Mouse (Mus musculus) C2C12 (cell line): Measurements from ENCODE around the gene Samm50. TPM values are rescaled to one million over a fixed set of nuclear protein-coding genes. Genes with fewer than 3 reads are reported as not detected.

Source experiments
- H3K27me3 ChIP-seq: one replicate; pipeline ENCODE4 v1.6.1; 2011; ENCODE audit not compliant: control insufficient read depth, insufficient read depth, insufficient read length
- H3K36me3 ChIP-seq: one replicate; pipeline ENCODE4 v1.6.1; 2011; ENCODE audit not compliant: control insufficient read depth, insufficient read depth
- H3K4me3 ChIP-seq: one replicate; pipeline ENCODE4 v1.5.1; 2011; ENCODE audit warnings: mild to moderate bottlenecking, control low read depth; ENCODE audit not compliant: poor library complexity, insufficient read depth, severe bottlenecking
- H3K79me2 ChIP-seq: one replicate; pipeline ENCODE4 v1.6.1; 2011; ENCODE audit not compliant: control insufficient read depth, insufficient read depth
- H3K79me3 ChIP-seq: one replicate; pipeline ENCODE4 v1.6.1; 2011; ENCODE audit warnings: low read depth, control low read depth
- H3ac ChIP-seq: one replicate; pipeline ENCODE3; 2011; ENCODE audit warnings: low read depth; ENCODE audit not compliant: control insufficient read depth, insufficient read length
- CEBPB ChIP-seq: IDR thresholded peaks from one replicate; pipeline ENCODE4 v1.6.1; 2011; ENCODE audit warnings: low read depth, mild to moderate bottlenecking, control low read depth, moderate library complexity
- CTCF ChIP-seq: IDR thresholded peaks from one replicate; pipeline ENCODE4 v1.5.1; 2011; ENCODE audit not compliant: control insufficient read depth, insufficient read depth, insufficient read length
- FOSL1 ChIP-seq: IDR thresholded peaks from one replicate; pipeline ENCODE4 v1.8.0; 2011; ENCODE audit warnings: mild to moderate bottlenecking, low read length; ENCODE audit not compliant: poor library complexity, insufficient read depth, severe bottlenecking
- MAX ChIP-seq: IDR thresholded peaks from one replicate; pipeline ENCODE4 v1.6.1; 2011; ENCODE audit warnings: mild to moderate bottlenecking, control low read depth
- MYOD1 ChIP-seq: IDR thresholded peaks from one replicate; pipeline ENCODE4 v1.6.1; 2011; ENCODE audit warnings: low read depth; ENCODE audit not compliant: control insufficient read depth, insufficient read length
- MYOG ChIP-seq: IDR thresholded peaks from one replicate; pipeline ENCODE4 v1.6.1; 2011; ENCODE audit not compliant: control insufficient read depth, insufficient read length; ENCODE audit errors: extremely low read depth
- USF1 ChIP-seq: IDR thresholded peaks from one replicate; pipeline ENCODE4 v1.6.1; 2011; ENCODE audit warnings: low read depth, mild to moderate bottlenecking, control low read depth, moderate library complexity
- polyA plus RNA-seq: library from polyadenylated mRNA; unstranded; fragments of >200 nt; fragmentation: generic; extraction: Trizol; gene quantifications from one replicate; pipeline ENCODE4 v1.2.1, GENCODE M21; 2012; ENCODE audit warnings: missing spikeins

Samm50 gene
- polyA plus RNA-seq, 1 experiment = 123 TPM

- H3ac ChIP-seq = no peak overlapping the region
- H3K79me2 ChIP-seq = no peaks in the 10 kb centered on the region
- H3K79me3 ChIP-seq = no peaks in the 10 kb centered on the region
- H3K4me3 ChIP-seq = no peak overlapping the region
- TF ChIP-seq FOSL1 (peak; percentile 98), MAX (peak; percentile 88), USF1 (no peak), CTCF (no peak), MYOD1 (peak; percentile 99), MYOG (no peak), CEBPB (peak; percentile 1)
- peaks cover 57% of the 10 kb centered on the region for H3K36me3 ChIP-seq
- H3K27me3 ChIP-seq = no peaks in the 10 kb centered on the region
These were observed 20.7 kb downstream of the Samm50 start for GRCm38 (mm10) chr15:84212756-84213105.

- no peak overlapping the region for H3K4me3 ChIP-seq
- H3ac ChIP-seq = peak overlapping the region; percentile 31
- no peaks in the 10 kb centered on the region for H3K79me3 ChIP-seq
- no peaks in the 10 kb centered on the region for H3K79me2 ChIP-seq
- H3K36me3 ChIP-seq = peaks cover 52% of the 10 kb centered on the region
- H3K27me3 ChIP-seq = no peaks in the 10 kb centered on the region
- no peak for TF ChIP-seq MYOG
- TF ChIP-seq CTCF = no peak
- peak; percentile 52 for TF ChIP-seq MYOD1
- peak; percentile 36 for TF ChIP-seq MAX
These were observed 21.2 kb downstream of the Samm50 start for GRCm38 (mm10) chr15:84213162-84213739.

DNA sequence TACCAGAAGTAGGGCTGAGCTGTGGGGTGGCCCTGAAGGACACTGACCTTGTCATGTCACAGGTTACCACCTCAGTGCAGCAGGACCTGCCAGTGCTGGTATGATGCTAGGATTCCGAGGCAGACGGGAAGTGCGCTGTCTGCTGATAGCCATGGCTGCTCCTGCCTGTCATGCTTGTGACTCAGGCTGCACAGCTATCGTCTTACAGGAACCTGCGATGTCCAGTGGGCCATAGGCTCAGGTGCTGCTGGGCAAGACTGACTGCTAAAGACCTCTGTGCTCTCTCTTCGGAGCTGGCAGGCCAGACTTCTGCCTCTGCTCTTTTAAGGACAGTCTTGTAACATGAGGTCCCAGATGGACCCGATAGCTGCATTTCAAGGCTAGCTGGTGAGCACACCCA, 22.4 kb downstream of the Samm50 start:
- no peaks in the 10 kb centered on the region for H3K79me2 ChIP-seq
- H3K36me3 ChIP-seq = peaks cover 42% of the 10 kb centered on the region
- H3K4me3 ChIP-seq = no peak overlapping the region
- no peaks in the 10 kb centered on the region for H3K79me3 ChIP-seq
- TF ChIP-seq MYOD1 = no peak
- TF ChIP-seq USF1 = no peak
- TF ChIP-seq CTCF = no peak
- no peak for TF ChIP-seq MYOG
- no peak for TF ChIP-seq MAX
- no peak for TF ChIP-seq FOSL1
- TF ChIP-seq CEBPB = no peak
- no peak overlapping the region for H3ac ChIP-seq
- no peaks in the 10 kb centered on the region for H3K27me3 ChIP-seq

GRCm38 (mm10) chr15:84215273-84215672, 23.2 kb downstream of the Samm50 start:
- no peak overlapping the region for H3K4me3 ChIP-seq
- TF ChIP-seq FOSL1 (no peak), CEBPB (no peak), MYOD1 (no peak), MAX (no peak), MYOG (no peak), CTCF (no peak), USF1 (no peak)
- no peaks in the 10 kb centered on the region for H3K27me3 ChIP-seq
- H3K79me2 ChIP-seq = no peaks in the 10 kb centered on the region
- H3K79me3 ChIP-seq = no peaks in the 10 kb centered on the region
- no peak overlapping the region for H3ac ChIP-seq
- H3K36me3 ChIP-seq = peaks cover 34% of the 10 kb centered on the region

DNA sequence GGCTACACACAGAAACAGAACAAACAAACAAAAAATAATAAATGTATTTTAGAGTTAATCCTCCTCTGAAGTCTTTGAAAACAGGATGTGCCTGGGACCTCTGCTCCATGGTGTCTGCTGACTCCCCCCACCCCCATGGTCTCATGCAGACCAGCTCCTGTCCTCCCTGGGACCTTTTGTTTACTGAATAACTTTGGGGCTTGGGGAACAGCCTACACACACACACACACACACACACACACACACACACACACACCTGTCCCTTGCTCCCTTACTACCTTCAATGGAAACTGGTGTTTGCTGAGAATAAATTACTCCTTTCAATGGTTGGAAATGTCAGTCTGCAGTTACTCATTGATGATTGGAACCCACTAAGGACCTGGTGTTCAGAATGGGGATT, 24.0 kb downstream of the Samm50 start:
- Histone ChIP-seq H3K79me3 (no peaks in the 10 kb centered on the region), H3ac (no peak overlapping the region), H3K79me2 (no peaks in the 10 kb centered on the region), H3K27me3 (no peaks in the 10 kb centered on the region), H3K36me3 (peaks cover 27% of the 10 kb centered on the region), H3K4me3 (no peak overlapping the region)
- no peak for TF ChIP-seq MYOG
- TF ChIP-seq USF1 = no peak
- TF ChIP-seq CTCF = no peak
- no peak for TF ChIP-seq MYOD1
- no peak for TF ChIP-seq MAX
- TF ChIP-seq FOSL1 = no peak
- no peak for TF ChIP-seq CEBPB
